Mouse (Mus musculus) layer of hippocampus, adult 11-12 months (tissue): Measurements from ENCODE around the gene Nr1h4.

ENCODE experiments used
- DNase-seq: peaks from one replicate; pipeline ENCODE4 v3.0.0; 2022; ENCODE audit warnings: low spot score

Nr1h4 gene

GRCm38 (mm10) chr10:89432743-89433142 is 100.6 kb downstream of the Nr1h4 start:
- no peak for DNase-seq

- no peak for DNase-seq
Observed at GRCm38 (mm10) chr10:89430751-89431150, 102.6 kb downstream of the Nr1h4 start.

DNA sequence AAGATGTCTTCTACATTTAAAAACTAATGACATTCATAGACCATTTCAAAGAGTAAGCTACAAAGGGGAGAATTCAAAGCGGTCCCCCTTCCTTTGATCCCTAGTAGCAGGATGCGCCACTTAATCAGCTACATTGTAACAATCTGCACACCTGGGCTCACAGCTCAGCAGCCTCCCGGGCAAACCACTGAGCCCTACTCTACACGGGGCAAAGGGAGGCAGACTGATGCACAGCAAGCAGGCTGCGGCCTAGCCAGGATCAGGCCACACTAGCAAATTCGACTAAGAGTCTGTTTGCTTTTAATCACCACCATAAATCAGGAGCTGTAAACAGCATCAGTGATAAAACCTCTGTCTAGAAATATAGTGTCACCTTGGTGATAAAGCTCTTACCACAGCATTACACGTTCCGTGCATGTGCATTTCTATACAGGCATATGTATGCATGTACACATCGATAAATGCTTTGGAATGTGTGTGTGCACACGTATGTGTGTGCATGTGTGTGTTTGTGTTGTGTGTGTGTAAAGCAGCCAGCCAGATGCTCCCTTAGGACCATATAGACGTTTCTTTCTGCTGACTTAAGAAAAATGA is 108.5 kb downstream of the Nr1h4 start:
- DNase-seq, result no peak

- no peak for DNase-seq
Observed at GRCm38 (mm10) chr10:89424217-89424616, 109.2 kb downstream of the Nr1h4 start.

GRCm38 (mm10) chr10:89423164-89423778 is 110.1 kb downstream of the Nr1h4 start:
- no peak for DNase-seq

DNA sequence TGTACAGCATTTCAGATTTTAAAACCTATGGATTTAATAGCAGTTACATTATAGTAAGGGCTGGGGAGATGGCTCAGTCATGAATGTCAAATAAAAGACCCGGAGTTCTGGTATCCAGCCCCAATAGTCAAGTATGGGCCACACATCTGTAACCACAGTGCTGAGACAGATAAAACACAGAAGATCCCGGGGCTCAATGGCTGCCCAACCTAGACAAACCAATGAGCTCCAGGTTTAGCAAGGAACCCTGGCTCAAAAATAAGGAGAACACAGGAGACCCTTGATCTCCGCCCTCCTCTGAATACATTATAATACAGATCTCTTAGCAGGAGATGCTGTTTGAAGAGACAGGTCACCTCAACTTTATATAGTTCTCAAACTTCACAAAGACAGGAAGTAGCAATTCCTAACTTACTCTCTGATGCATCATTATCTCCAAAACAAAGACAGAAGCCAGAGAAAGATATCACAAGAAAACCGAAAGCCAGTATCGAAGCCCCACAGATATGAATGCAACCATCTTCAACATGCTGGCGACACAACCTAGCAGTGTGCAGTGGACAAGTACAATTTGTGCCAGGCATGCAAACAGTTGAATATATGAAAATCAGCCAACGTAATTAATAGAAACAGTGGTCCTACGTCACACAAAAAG is 110.8 kb downstream of the Nr1h4 start:
- DNase-seq, result no peak

DNA sequence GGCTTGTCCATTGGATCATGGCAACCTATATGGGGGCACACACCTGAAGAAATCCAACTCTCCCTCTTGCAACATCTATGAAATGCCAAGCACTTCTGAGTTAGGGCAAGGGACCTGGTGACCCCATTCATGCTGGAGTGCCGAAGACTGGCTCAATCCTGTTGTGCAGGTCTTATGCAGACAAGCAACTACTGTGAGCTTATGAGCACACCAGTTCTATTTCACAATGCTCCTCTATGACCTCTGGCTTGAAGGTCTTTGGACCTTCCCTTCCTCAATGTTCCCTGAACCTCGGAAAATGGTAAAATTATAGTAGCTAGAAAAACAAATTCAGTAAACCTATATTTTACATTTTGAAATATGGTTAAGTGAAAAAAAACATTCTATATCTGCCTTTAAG is 115.4 kb downstream of the Nr1h4 start:
- no peak for DNase-seq

GRCm38 (mm10) chr10:89415478-89415877 is 117.9 kb downstream of the Nr1h4 start:
- no peak for DNase-seq

GRCm38 (mm10) chr10:89407551-89407950 is 125.8 kb downstream of the Nr1h4 start:
- no peak for DNase-seq

DNA sequence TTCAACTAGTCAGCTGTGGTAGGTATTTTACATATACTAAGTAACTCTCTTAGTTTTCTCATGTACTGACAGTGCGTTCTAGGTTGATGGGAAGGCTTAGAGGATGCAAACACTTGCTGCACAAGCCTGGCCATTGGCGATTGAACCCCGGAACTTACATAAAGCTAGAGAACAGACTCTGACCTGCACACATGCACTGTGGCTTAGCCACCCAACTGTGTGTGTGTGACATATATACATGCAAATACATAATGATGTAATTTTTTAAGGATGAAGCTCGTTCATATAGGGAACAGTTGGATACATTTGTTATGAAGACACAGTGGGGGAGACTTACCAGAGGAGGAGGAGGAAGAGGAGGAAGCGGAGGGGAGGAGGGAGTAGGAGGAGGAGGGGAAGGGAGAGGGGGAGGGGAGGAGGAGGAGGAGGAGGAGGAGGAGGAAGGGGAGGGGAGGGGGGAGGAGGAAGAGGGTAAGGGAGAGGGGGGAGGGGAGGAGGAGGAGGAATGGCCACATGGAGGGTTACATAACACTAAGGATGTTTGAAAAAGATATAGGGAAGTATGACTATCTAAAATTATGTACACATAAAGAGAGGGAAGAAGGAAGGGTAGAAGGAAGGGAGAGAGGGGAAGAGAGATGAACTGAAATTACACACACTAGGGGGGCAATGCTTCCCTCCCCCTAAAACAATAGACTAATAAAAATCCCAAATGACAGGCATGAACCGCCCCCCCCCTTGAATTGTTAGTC is 126.5 kb downstream of the Nr1h4 start:
- DNase-seq, result no peak

GRCm38 (mm10) chr10:89404936-89405335 is 128.4 kb downstream of the Nr1h4 start:
- DNase-seq, result no peak
